Mouse (Mus musculus): ENCODE measurements around the gene Unc45b.

GRCm38 (mm10) chr11:82861558-82861957 is 48.8 kb upstream of the Unc45b start:
- no peak for TF ChIP-seq ZC3H11A (IDR thresholded peaks at IDR 0.05; ENCODE audit: low read depth, low read length)
- TF ChIP-seq TBP (conservative IDR thresholded peaks at IDR 0.05; ENCODE audit: low read depth, low read length), result no peak
- TF ChIP-seq E2F4 (IDR thresholded peaks at IDR 0.05; ENCODE audit: insufficient replicate concordance, low read depth, low read length), result no peak
- no peak for TF ChIP-seq EP300 (IDR thresholded peaks at IDR 0.05; ENCODE audit: low read length)
- no peak for TF ChIP-seq POLR2A (IDR thresholded peaks at IDR 0.05; ENCODE audit: low read depth, low read length)
- no peak for TF ChIP-seq BHLHE40 (IDR thresholded peaks at IDR 0.05; ENCODE audit: low read depth, low read length)
- TF ChIP-seq MXI1 (IDR thresholded peaks at IDR 0.05; ENCODE audit: low read depth, low read length), result no peak
- no peak for TF ChIP-seq RCOR1 (conservative IDR thresholded peaks at IDR 0.05; ENCODE audit: low read depth, low read length)
- TF ChIP-seq ZNF384 (IDR thresholded peaks at IDR 0.05; ENCODE audit: low read depth, low read length), result no peak
- TF ChIP-seq ZMIZ1 (IDR thresholded peaks at IDR 0.05; ENCODE audit: low read depth, low read length), result no peak
